Mouse (Mus musculus) splenic B cell, adult 2 months (primary cell): ENCODE measurements around the gene Bcat2.

Experiments used
- DNase-seq: peaks from one replicate; pipeline ENCODE4 v3.0.0-alpha.2; 2011; ENCODE audit warnings: low read depth, low spot score
- H3K27me3 ChIP-seq: 2 replicates; pipeline ENCODE4 v1.6.1; 2012; ENCODE audit warnings: mild to moderate bottlenecking, low read length, moderate library complexity, mixed read lengths; ENCODE audit not compliant: control insufficient read depth, poor library complexity, insufficient read depth, severe bottlenecking
- H3K36me3 ChIP-seq: 2 replicates; pipeline ENCODE4 v1.6.1; 2012; ENCODE audit warnings: mild to moderate bottlenecking, low read length, moderate library complexity, mixed read lengths; ENCODE audit not compliant: control insufficient read depth, poor library complexity, insufficient read depth, severe bottlenecking

Gene Bcat2

DNA sequence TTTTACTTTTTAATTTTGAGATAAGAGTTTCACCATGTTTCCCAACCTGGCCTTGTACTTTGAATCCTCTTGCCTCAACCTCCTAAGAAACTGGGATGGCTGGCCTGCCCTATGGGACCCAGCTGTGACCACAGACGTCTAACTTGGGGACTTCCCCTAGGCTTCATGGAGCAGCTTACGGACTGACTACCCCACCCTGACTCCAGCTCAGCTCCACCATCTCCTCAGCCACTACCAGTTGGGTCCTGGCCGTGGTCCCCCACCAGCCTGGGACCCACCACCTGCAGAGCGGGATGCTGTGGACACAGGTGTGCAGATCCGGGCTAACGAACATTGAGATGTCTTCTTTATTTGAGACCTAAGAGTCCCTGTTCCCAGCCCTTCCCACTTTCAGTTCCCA is 67.8 kb downstream of the Bcat2 start:
- no peaks in the 10 kb centered on the region for H3K27me3 ChIP-seq
- no peaks in the 10 kb centered on the region for H3K36me3 ChIP-seq
- DNase-seq = no peak

DNA sequence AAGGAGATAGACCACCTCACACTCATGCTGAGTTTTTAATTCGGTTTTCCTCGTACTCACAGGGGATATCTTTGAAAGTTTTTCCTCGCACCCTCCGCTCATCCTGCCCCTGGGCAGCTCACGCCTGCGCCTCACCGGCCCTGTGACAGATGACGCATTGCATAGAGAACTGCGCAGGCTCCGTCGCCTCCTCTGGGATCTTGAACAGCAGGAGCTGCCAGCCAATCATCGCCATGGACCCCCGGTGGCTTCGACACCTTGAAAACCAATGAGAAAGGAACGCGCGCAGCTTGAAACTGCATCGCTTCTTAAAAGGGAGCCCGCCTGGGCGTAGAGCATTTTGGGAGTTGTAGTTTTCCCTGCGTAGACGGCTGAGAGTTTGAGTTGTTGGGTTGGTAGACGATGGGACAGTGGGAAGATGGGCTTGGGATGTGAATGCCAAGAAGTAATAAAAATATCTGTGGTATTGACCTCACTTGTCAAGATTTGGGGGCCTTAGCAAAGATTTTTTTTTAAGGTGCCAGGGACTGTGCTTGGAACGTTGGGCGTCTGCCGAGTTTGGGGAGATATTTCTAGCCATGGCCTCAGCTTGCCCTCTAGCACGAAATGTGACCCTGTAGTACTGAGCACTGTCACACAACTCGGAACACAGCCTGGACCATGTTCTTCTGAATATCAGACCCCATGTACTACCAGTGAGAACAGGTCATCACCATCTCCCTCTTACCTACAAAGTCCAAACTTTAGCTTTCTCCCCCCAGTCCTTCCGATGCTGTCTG is 68.9 kb downstream of the Bcat2 start:
- no peak for DNase-seq
- Histone ChIP-seq H3K36me3 (no peaks in the 10 kb centered on the region), H3K27me3 (no peaks in the 10 kb centered on the region)
